Mouse (Mus musculus): ENCODE measurements around the gene Mllt11. TPM values are rescaled to one million over a fixed set of nuclear protein-coding genes. Genes with fewer than 3 reads are reported as not detected.

Gene Mllt11
- polyA plus RNA-seq, 2 experiments = 16.7 to 38.5 TPM

DNA sequence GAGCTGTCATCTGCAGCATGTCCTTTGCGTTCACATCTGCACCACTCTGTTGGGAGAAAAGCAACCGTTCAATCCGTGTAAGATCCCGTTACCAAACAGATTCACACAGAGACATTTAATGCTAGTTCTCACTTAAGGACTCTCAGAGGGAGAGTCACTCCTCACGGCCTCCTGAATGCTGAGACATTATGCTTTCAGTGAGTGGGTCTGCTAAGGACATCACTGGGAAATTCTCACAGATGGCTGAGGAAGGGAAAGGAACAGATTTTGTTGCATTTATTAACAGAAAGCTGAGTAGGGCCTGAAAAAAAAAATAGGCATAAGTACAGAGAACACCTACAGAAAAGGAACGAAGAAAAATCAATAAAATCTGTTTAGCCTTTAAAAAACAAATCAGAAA is 28.1 kb downstream of the Mllt11 start:
- TF ChIP-seq POLR2A (IDR thresholded peaks at IDR 0.05; ENCODE audit: borderline replicate concordance, extremely low read depth, insufficient read depth, insufficient read length) = no peak
- Histone ChIP-seq H3K4me2 (replicated peaks; ENCODE audit: low read depth, low read length, severe bottlenecking) (no peak overlapping the region), H3K9ac (ENCODE audit: low read depth, low read length, severe bottlenecking) (no peak overlapping the region), H3K9me3 (ENCODE audit: control insufficient read depth, low read length) (no peaks in the 10 kb centered on the region), H3K36me3 (ENCODE audit: control insufficient read depth, insufficient read depth, low read length) (peaks cover 86% of the 10 kb centered on the region), H3K4me1 (ENCODE audit: control insufficient read depth, insufficient read depth, low read length) (no peaks in the 10 kb centered on the region), H3K27me3 (ENCODE audit: control insufficient read depth, insufficient read depth, low read length) (no peaks in the 10 kb centered on the region), H3K27ac (replicated peaks; ENCODE audit: low read depth, low read length) (no peak overlapping the region), H3K4me3 (replicated peaks; ENCODE audit: low read length) (no peak overlapping the region)
- ATAC-seq (ENCODE audit: low FRiP score, low read depth) (no peak), DNase-seq (ENCODE audit: low spot score) (no peak)
- 90% methylated on average over 6 of the region's 6 CpGs for WGBS

GRCm38 (mm10) chr3:95200562-95200961 is 31.4 kb downstream of the Mllt11 start:
- ATAC-seq (ENCODE audit: low FRiP score, low read depth) (no peak), DNase-seq (ENCODE audit: low spot score) (no peak)
- no peak overlapping the region for H3K4me3 ChIP-seq (replicated peaks; ENCODE audit: low read length)
- no peaks in the 10 kb centered on the region for H3K4me1 ChIP-seq (ENCODE audit: control insufficient read depth, insufficient read depth, low read length)
- H3K9me3 ChIP-seq (ENCODE audit: control insufficient read depth, low read length) = no peaks in the 10 kb centered on the region
- H3K27me3 ChIP-seq (ENCODE audit: control insufficient read depth, insufficient read depth, low read length) = no peaks in the 10 kb centered on the region
- no peak overlapping the region for H3K27ac ChIP-seq (replicated peaks; ENCODE audit: low read depth, low read length)
- TF ChIP-seq POLR2A (IDR thresholded peaks at IDR 0.05; ENCODE audit: borderline replicate concordance, extremely low read depth, insufficient read depth, insufficient read length) = no peak
- H3K9ac ChIP-seq (ENCODE audit: low read depth, low read length, severe bottlenecking) = no peak overlapping the region
- peaks cover 92% of the 10 kb centered on the region for H3K36me3 ChIP-seq (ENCODE audit: control insufficient read depth, insufficient read depth, low read length)
- WGBS = 78% methylated on average over 2 of the region's 2 CpGs
- H3K4me2 ChIP-seq (replicated peaks; ENCODE audit: low read depth, low read length, severe bottlenecking) = no peak overlapping the region

DNA sequence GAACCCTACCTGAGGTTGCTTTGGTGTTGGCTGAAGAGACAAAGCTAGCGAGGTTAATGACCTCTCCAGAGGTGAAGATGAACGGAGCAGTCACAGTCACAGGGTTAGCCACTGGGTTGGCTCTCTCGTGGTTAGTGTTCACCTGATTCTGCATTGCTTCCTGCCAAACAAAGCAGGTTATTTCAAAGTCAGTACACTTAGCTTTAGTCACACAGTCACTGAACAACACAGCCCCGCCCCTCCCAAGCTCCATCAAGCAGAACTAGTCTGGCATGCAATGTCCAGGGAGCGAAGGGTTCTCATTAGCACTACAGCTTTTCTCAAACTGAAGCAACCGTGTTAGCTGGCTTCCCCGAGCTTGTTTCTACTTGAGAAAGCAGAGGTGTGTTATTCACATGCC is 31.8 kb downstream of the Mllt11 start:
- H3K4me1 ChIP-seq (ENCODE audit: control insufficient read depth, insufficient read depth, low read length) = no peaks in the 10 kb centered on the region
- peaks cover 92% of the 10 kb centered on the region for H3K36me3 ChIP-seq (ENCODE audit: control insufficient read depth, insufficient read depth, low read length)
- H3K4me2 ChIP-seq (replicated peaks; ENCODE audit: low read depth, low read length, severe bottlenecking) = no peak overlapping the region
- no peak for DNase-seq (ENCODE audit: low spot score)
- no peak overlapping the region for H3K9ac ChIP-seq (ENCODE audit: low read depth, low read length, severe bottlenecking)
- H3K27me3 ChIP-seq (ENCODE audit: control insufficient read depth, insufficient read depth, low read length) = no peaks in the 10 kb centered on the region
- 84% methylated on average over 7 of the region's 7 CpGs for WGBS
- H3K27ac ChIP-seq (replicated peaks; ENCODE audit: low read depth, low read length) = no peak overlapping the region
- H3K4me3 ChIP-seq (replicated peaks; ENCODE audit: low read length) = no peak overlapping the region
- H3K9me3 ChIP-seq (ENCODE audit: control insufficient read depth, low read length) = no peaks in the 10 kb centered on the region
- TF ChIP-seq POLR2A (IDR thresholded peaks at IDR 0.05; ENCODE audit: borderline replicate concordance, extremely low read depth, insufficient read depth, insufficient read length) = no peak
- ATAC-seq (ENCODE audit: low FRiP score, low read depth) = no peak

GRCm38 (mm10) chr3:95199101-95199500 is 32.9 kb downstream of the Mllt11 start:
- no peak for TF ChIP-seq POLR2A (IDR thresholded peaks at IDR 0.05; ENCODE audit: borderline replicate concordance, extremely low read depth, insufficient read depth, insufficient read length)
- Histone ChIP-seq H3K9ac (ENCODE audit: low read depth, low read length, severe bottlenecking) (no peak overlapping the region), H3K4me2 (replicated peaks; ENCODE audit: low read depth, low read length, severe bottlenecking) (no peak overlapping the region), H3K36me3 (ENCODE audit: control insufficient read depth, insufficient read depth, low read length) (peaks cover 93% of the 10 kb centered on the region), H3K4me3 (replicated peaks; ENCODE audit: low read length) (no peak overlapping the region), H3K9me3 (ENCODE audit: control insufficient read depth, low read length) (no peaks in the 10 kb centered on the region), H3K27ac (replicated peaks; ENCODE audit: low read depth, low read length) (no peak overlapping the region), H3K27me3 (ENCODE audit: control insufficient read depth, insufficient read depth, low read length) (no peaks in the 10 kb centered on the region), H3K4me1 (ENCODE audit: control insufficient read depth, insufficient read depth, low read length) (no peaks in the 10 kb centered on the region)
- WGBS = 84% methylated on average over 1 of the region's 1 CpGs
- DNase-seq (ENCODE audit: low spot score) (no peak), ATAC-seq (ENCODE audit: low FRiP score, low read depth) (no peak)

- Histone ChIP-seq H3K27me3 (ENCODE audit: control insufficient read depth, insufficient read depth, low read length) (no peaks in the 10 kb centered on the region), H3K4me3 (replicated peaks; ENCODE audit: low read length) (no peak overlapping the region), H3K4me2 (replicated peaks; ENCODE audit: low read depth, low read length, severe bottlenecking) (no peak overlapping the region), H3K9ac (ENCODE audit: low read depth, low read length, severe bottlenecking) (no peak overlapping the region), H3K9me3 (ENCODE audit: control insufficient read depth, low read length) (no peaks in the 10 kb centered on the region), H3K27ac (replicated peaks; ENCODE audit: low read depth, low read length) (no peak overlapping the region), H3K4me1 (ENCODE audit: control insufficient read depth, insufficient read depth, low read length) (no peaks in the 10 kb centered on the region), H3K36me3 (ENCODE audit: control insufficient read depth, insufficient read depth, low read length) (peaks cover 82% of the 10 kb centered on the region)
- TF ChIP-seq POLR2A (IDR thresholded peaks at IDR 0.05; ENCODE audit: borderline replicate concordance, extremely low read depth, insufficient read depth, insufficient read length) = no peak
- no peak for DNase-seq (ENCODE audit: low spot score)
- WGBS = 81% methylated on average over 2 of the region's 2 CpGs
- ATAC-seq (ENCODE audit: low FRiP score, low read depth) = no peak
Measured at GRCm38 (mm10) chr3:95195772-95196171, 36.2 kb downstream of the Mllt11 start.

DNA sequence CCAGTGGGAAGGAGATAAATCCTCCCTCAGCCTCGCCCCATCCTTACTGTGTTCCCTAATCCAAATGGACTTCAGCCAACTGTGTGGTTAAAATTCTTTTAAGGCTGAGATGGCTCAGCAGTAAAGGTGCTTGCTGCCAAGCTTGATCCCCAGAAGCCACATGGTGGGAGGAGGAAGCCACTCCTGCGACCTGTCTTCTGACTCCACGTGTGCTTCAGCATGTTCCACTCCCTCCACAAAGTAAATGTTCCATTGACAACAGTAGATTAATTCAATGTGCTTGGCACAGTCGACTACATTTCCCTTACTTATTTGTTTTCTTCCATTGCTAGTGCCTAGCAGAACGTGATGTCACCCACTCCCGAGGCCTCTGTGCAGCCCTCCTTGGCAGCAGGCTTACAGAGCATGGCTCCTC is 37.2 kb downstream of the Mllt11 start:
- H3K27ac ChIP-seq (replicated peaks; ENCODE audit: low read depth, low read length) = no peak overlapping the region; the same call in 1 of the 2 replicates
- ATAC-seq (ENCODE audit: low FRiP score, low read depth) = no peak
- H3K27me3 ChIP-seq (ENCODE audit: control insufficient read depth, insufficient read depth, low read length) = no peaks in the 10 kb centered on the region
- no peak for TF ChIP-seq POLR2A (IDR thresholded peaks at IDR 0.05; ENCODE audit: borderline replicate concordance, extremely low read depth, insufficient read depth, insufficient read length)
- H3K4me2 ChIP-seq (replicated peaks; ENCODE audit: low read depth, low read length, severe bottlenecking) = no peak overlapping the region
- 74% methylated on average over 6 of the region's 6 CpGs for WGBS
- H3K36me3 ChIP-seq (ENCODE audit: control insufficient read depth, insufficient read depth, low read length) = peaks cover 84% of the 10 kb centered on the region
- no peak overlapping the region for H3K9ac ChIP-seq (ENCODE audit: low read depth, low read length, severe bottlenecking)
- H3K4me1 ChIP-seq (ENCODE audit: control insufficient read depth, insufficient read depth, low read length) = no peaks in the 10 kb centered on the region
- peak; percentile 44 for DNase-seq (ENCODE audit: low spot score)
- H3K9me3 ChIP-seq (ENCODE audit: control insufficient read depth, low read length) = no peaks in the 10 kb centered on the region
- no peak overlapping the region for H3K4me3 ChIP-seq (replicated peaks; ENCODE audit: low read length)
